Mouse (Mus musculus): ENCODE measurements around the gene Smarcc2. TPM values are rescaled to one million over a fixed set of nuclear protein-coding genes. Genes with fewer than 3 reads are reported as not detected.
A peak's percentile ranks its signal among the peaks of the same experiment; 100 is the strongest.

Gene Smarcc2
- 10 to 100 TPM; 75.5 to 77.6 TPM for total RNA-seq (2021)
- polyA plus RNA-seq (2012; rRNA removed) = 49.1 and 61.1 TPM in 2 replicates
- long read RNA-seq, full-length matches to known transcripts = 33 of 54 reads
- long read RNA-seq, partial matches to known transcripts = 12 of 54 reads
- long read RNA-seq, other reads (novel, unspliced or antisense) = 9 of 54 reads

DNA sequence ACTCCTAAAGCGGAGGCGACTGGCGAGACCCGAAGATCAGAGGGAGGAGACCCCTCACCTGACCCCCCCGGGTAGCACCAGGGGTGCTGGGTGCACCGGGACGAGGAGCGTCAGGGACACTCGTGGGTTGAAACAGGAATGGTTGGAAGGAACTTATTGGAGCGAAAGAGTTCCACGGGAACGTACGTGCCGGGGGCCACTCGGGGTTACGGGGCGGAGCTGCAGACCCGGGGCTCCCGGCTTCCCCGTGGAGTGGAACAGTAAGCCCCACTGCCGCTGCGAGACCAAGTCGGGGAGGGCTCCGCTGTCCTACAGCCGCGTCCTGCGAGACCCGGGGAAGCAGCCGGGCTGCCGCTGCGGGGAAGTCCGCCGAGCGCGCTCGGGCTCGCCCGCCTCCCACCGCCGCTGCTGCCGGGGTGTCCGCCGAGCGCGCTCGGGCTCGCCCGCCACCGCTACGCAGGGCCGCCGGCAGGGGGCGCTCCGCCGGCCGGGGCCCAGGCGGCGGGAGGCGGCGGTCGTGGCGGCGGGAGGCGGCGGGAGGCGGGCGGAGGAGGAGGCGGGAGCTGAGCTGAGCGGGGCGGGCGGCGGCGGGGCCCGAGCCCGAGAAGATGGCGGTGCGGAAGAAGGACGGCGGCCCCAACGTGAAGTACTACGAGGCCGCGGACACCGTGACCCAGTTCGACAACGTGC lies at the start of gene Smarcc2:
Gene Smarcc2, plus strand, starts transcription at position 530 of the 690 bp plus-strand sequence.
- under 1% methylated on average over 72 of the region's 86 CpGs for WGBS
- intact Hi-C loops (cut with DNase I) = loop anchor here (1.0 to 5.0 kb wide), 3 partner anchors 77 to 97 kb away; partner anchors contain the start of gene Ankrd52
- no peaks in the 10 kb centered on the region for H3K79me2 ChIP-seq (replicated peaks; ENCODE audit: control insufficient read depth, insufficient read depth, low read length)
- H3K36me3 ChIP-seq (ENCODE audit: control insufficient read depth, insufficient read depth, low read length) = peaks cover 2% of the 10 kb centered on the region
- peak within 1 kb of the TSS; percentile 97 for H3K9ac ChIP-seq (ENCODE audit: low read depth, low read length)
- H3K27ac ChIP-seq = peak within 1 kb of the TSS; percentile 95
- peak; percentile 91 to 92 for DNase-seq
- no peaks in the 10 kb centered on the region for H3K27me3 ChIP-seq (ENCODE audit: control insufficient read depth, insufficient read depth, low read length)
- peak; percentile 57 for TF ChIP-seq POLR2A (IDR thresholded peaks at IDR 0.05; ENCODE audit: insufficient read depth, low read depth, low read length)
- TF ChIP-seq EP300 (IDR thresholded peaks at IDR 0.05; ENCODE audit: insufficient read depth, low read depth, low read length) = no peak
- TF ChIP-seq CTCF (IDR thresholded peaks at IDR 0.05) = peak; percentile 41
- peak within 1 kb of the TSS; percentile 100 for H3K4me3 ChIP-seq
- peaks cover 5% of the 10 kb centered on the region for H3K4me1 ChIP-seq (ENCODE audit: control insufficient read depth, insufficient read depth, low read length)

DNA sequence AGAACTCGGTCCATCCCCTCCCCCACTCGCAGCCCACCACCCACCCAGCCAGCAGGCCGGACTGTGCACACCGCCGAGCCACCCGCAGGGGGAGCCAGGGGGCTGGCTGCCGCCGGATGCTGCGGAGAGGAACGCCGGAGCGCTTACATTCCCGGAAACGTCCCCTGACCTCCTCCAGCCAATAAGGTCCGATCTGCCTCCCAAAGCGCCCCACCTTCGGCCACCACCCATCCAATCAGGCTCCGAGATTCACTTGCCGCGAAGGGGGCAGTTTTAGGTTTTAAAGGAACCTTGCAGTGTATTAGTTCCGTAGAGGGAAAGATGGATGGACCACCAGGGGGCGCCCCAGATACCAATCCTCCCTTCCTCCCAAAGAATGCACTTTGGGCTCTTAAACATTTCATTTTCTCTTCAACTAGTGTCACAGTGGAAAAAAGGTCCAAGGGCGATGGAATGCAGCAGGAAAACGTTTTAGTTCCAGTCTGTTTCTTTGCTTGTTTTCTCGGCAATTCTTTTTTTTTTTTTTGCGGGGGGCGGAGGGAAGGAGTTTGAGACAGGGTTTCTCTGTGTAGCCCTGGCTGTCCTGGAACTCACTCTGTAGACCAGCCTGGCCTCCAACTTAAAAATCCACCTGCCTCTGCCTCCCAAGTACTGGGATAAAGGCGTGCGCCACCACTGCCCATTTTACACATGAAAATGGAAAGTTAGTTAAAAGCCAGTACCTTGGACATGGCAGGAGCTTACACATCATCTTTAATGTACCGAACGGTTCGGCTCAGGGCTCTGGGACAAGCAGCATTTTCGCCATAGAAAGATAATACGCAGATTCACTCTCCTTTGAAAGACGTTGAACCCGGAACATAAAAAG lies 49.1 kb upstream of the Smarcc2 start:
- H3K9ac ChIP-seq (ENCODE audit: low read depth, low read length) = peak overlapping the region; percentile 68
- H3K4me1 ChIP-seq (ENCODE audit: control insufficient read depth, insufficient read depth, low read length) = peaks cover 5% of the 10 kb centered on the region
- DNase-seq = peak; percentile 94 to 97
- H3K27ac ChIP-seq = peak overlapping the region; percentile 89
- no peaks in the 10 kb centered on the region for H3K79me2 ChIP-seq (replicated peaks; ENCODE audit: control insufficient read depth, insufficient read depth, low read length)
- no peaks in the 10 kb centered on the region for H3K27me3 ChIP-seq (ENCODE audit: control insufficient read depth, insufficient read depth, low read length)
- peak overlapping the region; percentile 73 for H3K4me3 ChIP-seq
- intact Hi-C loops (cut with DNase I) = loop anchor here (1.0 to 5.0 kb wide), 5 partner anchors 31 to 127 kb away; partner anchors contain the start of genes Cs and Esyt1
- TF ChIP-seq CTCF (IDR thresholded peaks at IDR 0.05) = peak; percentile 84
- TF ChIP-seq EP300 (IDR thresholded peaks at IDR 0.05; ENCODE audit: insufficient read depth, low read depth, low read length) = peak; percentile 49; the same call in 1 of the 2 replicates
- TF ChIP-seq POLR2A (IDR thresholded peaks at IDR 0.05; ENCODE audit: insufficient read depth, low read depth, low read length) = peak; percentile 53; the same call in 1 of the 2 replicates
- 3% methylated on average over 36 of the region's 36 CpGs for WGBS
- H3K36me3 ChIP-seq (ENCODE audit: control insufficient read depth, insufficient read depth, low read length) = no peaks in the 10 kb centered on the region

DNA sequence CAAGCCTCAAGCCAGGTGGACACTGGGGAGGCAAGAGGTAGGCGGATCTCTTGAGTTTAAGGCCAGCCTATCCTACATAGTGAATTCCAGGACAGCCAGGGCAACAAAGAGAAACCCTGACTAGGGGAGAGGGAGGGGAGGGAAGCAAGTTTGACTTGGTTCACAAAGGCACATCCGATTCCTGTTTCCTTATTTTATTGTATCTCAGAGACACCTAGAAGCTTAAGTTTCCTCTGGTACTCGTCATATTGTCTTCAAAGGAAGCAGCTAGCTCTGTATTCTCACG lies 48.5 kb upstream of the Smarcc2 start:
- H3K27me3 ChIP-seq (ENCODE audit: control insufficient read depth, insufficient read depth, low read length) = no peaks in the 10 kb centered on the region
- peak overlapping the region; percentile 89 for H3K27ac ChIP-seq
- WGBS = 14% methylated on average over 4 of the region's 4 CpGs
- no peaks in the 10 kb centered on the region for H3K36me3 ChIP-seq (ENCODE audit: control insufficient read depth, insufficient read depth, low read length)
- peaks cover 5% of the 10 kb centered on the region for H3K4me1 ChIP-seq (ENCODE audit: control insufficient read depth, insufficient read depth, low read length)
- peak overlapping the region; percentile 63 for H3K4me3 ChIP-seq
- DNase-seq = no peak
- peak overlapping the region; percentile 49; the same call in 1 of the 2 replicates for H3K9ac ChIP-seq (ENCODE audit: low read depth, low read length)
- TF ChIP-seq EP300 (IDR thresholded peaks at IDR 0.05; ENCODE audit: insufficient read depth, low read depth, low read length) = no peak
- TF ChIP-seq CTCF (IDR thresholded peaks at IDR 0.05) = no peak
- TF ChIP-seq POLR2A (IDR thresholded peaks at IDR 0.05; ENCODE audit: insufficient read depth, low read depth, low read length) = no peak
- no peaks in the 10 kb centered on the region for H3K79me2 ChIP-seq (replicated peaks; ENCODE audit: control insufficient read depth, insufficient read depth, low read length)
- intact Hi-C loops (cut with DNase I) = loop anchor here (1.0 to 5.0 kb wide), 2 partner anchors 45 to 117 kb away; partner anchors contain the start of gene Esyt1

- under 1% methylated on average over 50 of the region's 50 CpGs for WGBS
- intact Hi-C loops (cut with DNase I) = loop anchor here (5.0 kb wide), 1 partner anchor 116 kb away; the partner anchor contains the start of gene Esyt1
- DNase-seq = peak; percentile 97 to 99
- Histone ChIP-seq H3K9ac (ENCODE audit: low read depth, low read length) (peak within 1 kb of the TSS; percentile 77), H3K27ac (peak within 1 kb of the TSS; percentile 89), H3K79me2 (replicated peaks; ENCODE audit: control insufficient read depth, insufficient read depth, low read length) (no peaks in the 10 kb centered on the region), H3K36me3 (ENCODE audit: control insufficient read depth, insufficient read depth, low read length) (no peaks in the 10 kb centered on the region), H3K4me1 (ENCODE audit: control insufficient read depth, insufficient read depth, low read length) (peaks cover 5% of the 10 kb centered on the region), H3K27me3 (ENCODE audit: control insufficient read depth, insufficient read depth, low read length) (no peaks in the 10 kb centered on the region), H3K4me3 (peak within 1 kb of the TSS; percentile 63)
- no peak; the same call in 1 of the 2 replicates for TF ChIP-seq CTCF (IDR thresholded peaks at IDR 0.05)
- TF ChIP-seq EP300 (IDR thresholded peaks at IDR 0.05; ENCODE audit: insufficient read depth, low read depth, low read length) = 0 out of 2 replicates have a peak, but pooled peaks have one; percentile 41
- peak; percentile 81 for TF ChIP-seq POLR2A (IDR thresholded peaks at IDR 0.05; ENCODE audit: insufficient read depth, low read depth, low read length)
Measured at GRCm38 (mm10) chr10:128411211-128412054, 47.6 kb upstream of the Smarcc2 start, which contains the start of the genes Nabp2 and Rnf41. Gene Nabp2 (minus strand): TSS chr10:128411492. Gene Rnf41 (plus strand): TSS chr10:128411657.

GRCm38 (mm10) chr10:128412055-128412381 lies 47.0 kb upstream of the Smarcc2 start:
- H3K27me3 ChIP-seq (ENCODE audit: control insufficient read depth, insufficient read depth, low read length) = no peaks in the 10 kb centered on the region
- no peak for TF ChIP-seq CTCF (IDR thresholded peaks at IDR 0.05)
- no peak for TF ChIP-seq EP300 (IDR thresholded peaks at IDR 0.05; ENCODE audit: insufficient read depth, low read depth, low read length)
- TF ChIP-seq POLR2A (IDR thresholded peaks at IDR 0.05; ENCODE audit: insufficient read depth, low read depth, low read length) = no peak
- H3K4me3 ChIP-seq = peak overlapping the region; percentile 63
- H3K4me1 ChIP-seq (ENCODE audit: control insufficient read depth, insufficient read depth, low read length) = peaks cover 5% of the 10 kb centered on the region
- peak in 1 of 2 experiments; percentile 41 for DNase-seq
- H3K27ac ChIP-seq = peak overlapping the region; percentile 89
- no peaks in the 10 kb centered on the region for H3K36me3 ChIP-seq (ENCODE audit: control insufficient read depth, insufficient read depth, low read length)
- peak overlapping the region; percentile 69 for H3K9ac ChIP-seq (ENCODE audit: low read depth, low read length)
- no peaks in the 10 kb centered on the region for H3K79me2 ChIP-seq (replicated peaks; ENCODE audit: control insufficient read depth, insufficient read depth, low read length)
- intact Hi-C loops (cut with DNase I) = loop anchor here (5.0 kb wide), 1 partner anchor 115 kb away; the partner anchor contains the start of gene Esyt1
- WGBS = 3% methylated on average over 14 of the region's 14 CpGs
